Mouse (Mus musculus): ENCODE data around the gene Abca6.
A peak's percentile ranks its signal among the peaks of the same experiment; 100 is the strongest.

Abca6 gene

DNA sequence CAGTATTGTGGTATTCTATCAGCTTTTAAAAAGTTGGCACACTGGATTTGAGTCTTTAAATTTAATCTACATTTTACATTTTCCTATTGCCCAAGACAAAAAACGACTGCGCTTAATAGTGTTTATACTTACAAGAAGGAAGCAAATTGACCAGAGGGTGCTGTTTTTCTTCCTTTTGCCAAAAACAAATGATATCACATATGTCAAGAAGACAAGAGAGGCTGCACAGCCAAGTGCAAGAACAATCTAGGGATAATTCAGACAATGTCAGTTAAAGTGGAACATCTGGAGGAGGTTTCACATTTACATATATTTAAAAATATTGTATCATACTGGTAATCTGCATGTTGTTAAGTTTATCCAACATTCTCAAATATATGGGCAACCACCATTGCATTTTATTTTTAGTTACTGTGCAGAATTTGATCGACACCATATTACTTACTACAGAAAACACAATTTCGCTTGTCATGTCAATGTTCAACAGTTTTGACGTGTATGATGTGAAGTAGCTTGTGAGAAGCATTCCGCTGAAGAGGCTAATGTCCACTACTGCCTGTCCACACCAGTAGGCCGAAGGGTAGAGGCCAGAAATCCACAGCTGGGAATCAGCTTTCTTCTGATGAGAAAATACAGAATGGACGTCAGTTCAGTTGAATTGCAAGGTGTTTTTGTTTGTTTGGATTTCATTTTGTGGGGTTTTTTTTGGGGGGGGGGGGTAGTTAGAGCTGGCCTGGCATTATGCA, 54.8 kb downstream of the Abca6 start:
- no peak for DNase-seq

DNA sequence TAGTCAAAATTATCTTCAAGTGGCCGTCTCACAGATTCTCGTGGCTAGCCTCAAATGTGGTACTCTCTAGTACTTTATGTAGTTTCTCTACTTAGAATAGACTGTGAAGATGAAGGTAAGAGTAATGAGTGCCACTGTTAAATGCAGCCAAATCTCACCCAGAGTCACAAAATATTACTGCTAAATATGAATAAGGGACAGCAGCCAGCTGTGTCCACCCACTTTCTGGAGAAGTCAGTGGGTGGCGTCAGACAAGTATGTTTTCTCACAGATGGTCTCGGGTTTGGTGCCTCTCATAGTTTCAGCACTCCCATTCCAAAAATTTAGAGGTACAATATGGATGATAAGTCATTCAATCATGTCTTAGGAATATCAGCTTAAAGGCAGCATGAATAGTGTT, 56.3 kb downstream of the Abca6 start:
- DNase-seq = no peak

GRCm38 (mm10) chr11:110171212-110171611, 80.4 kb downstream of the Abca6 start:
- DNase-seq = no peak

DNA sequence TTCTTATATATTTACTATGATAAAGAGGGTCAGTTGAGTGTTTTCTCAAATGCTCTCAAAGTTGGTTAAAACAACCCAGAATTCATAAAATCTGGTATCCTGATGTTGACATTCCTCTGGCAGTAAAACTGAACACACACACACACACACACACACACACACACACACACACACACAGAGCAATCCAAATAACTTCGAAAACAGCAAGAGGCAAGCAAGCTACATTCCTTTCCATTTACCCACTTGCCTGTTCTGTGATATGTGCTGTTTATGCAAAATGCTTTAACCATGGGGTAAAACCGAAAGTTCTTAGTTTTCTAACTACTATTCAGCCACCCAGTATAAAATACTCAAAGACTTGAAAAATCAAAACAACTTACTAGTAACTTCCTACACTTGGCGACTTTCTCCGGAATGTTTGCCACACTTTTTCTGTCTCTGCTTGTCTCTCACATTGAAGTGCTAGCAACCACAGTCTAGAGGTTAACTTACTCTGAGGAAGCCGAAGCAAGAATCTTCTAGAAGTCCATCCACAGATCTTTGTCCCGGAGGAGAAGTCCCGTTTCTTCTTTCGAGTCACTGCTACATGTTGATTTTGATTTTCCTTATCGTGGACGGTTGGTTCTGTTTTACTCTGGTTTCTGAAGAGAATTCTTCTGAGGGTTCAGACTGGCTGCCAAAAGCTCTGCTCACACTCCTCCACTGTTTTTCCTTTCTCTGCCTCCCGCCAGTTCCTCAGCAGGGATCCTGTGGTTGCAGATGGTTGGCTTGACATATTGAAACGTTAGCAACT, 83.9 kb downstream of the Abca6 start, which contains the start of gene Abca9:
Abca9 (minus strand) TSS at position 738 of the 793 bp plus-strand sequence.
- peak; percentile 35 to 43 for DNase-seq

DNA sequence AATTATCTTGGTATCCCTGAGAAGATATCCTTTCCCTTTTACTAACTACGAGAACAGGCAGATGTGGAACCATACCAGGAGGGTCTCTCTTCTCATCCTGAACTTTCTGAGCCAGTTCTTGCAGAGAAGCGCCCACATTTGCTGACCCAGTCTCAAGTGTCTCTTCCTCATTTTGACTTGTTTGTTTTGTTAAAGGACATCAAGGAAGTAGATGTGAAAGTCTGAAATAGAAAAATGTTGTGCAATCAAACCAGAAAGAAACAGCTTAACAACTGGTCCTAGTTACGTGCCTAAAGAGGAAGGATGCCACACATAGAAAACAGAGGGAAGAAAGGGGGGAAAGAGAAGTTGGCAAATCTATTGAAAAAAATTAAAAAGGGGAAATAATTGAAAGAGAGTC, 85.8 kb downstream of the Abca6 start:
- DNase-seq = no peak

DNA sequence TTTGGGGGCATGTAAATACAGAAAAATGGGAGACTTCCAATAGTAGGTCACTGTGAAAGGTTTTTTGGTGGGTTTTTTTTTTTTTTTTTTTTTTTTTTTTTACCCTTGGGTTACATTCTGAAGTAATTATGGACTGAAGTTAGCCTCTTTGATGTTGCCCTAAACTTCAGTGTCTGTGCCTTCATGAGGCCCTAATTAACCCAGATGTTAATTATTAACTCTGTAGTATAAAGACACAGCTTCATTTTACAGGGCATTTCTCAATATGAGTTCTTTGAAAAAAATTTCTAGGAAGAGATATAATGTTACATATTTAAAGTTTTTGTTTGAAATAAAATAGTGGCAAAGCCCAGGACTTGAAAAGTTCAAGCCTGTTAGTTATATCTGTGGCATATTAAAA, 86.2 kb downstream of the Abca6 start:
- DNase-seq = no peak

DNA sequence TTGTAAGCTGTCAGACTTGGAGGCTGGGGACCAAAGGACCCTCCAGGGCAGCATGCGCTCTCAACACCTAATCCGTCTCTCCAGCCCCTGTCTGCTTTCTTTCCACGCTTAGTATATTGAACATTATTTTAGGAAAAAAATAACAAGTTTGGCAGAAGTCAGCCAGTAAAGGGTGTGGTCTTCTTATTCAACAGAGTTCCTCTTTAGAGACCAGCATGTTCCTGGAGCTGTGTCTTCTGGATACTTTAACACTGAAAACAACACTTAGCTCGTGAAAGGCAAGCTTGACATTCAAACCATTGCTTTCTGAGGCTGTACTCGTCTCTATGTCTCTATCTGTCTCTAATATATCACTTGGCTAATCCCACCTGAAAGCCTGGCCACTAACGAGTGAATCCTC, 94.5 kb downstream of the Abca6 start:
- no peak for DNase-seq

- no peak for DNase-seq
Measured at GRCm38 (mm10) chr11:110155985-110156384, 95.6 kb downstream of the Abca6 start.

DNA sequence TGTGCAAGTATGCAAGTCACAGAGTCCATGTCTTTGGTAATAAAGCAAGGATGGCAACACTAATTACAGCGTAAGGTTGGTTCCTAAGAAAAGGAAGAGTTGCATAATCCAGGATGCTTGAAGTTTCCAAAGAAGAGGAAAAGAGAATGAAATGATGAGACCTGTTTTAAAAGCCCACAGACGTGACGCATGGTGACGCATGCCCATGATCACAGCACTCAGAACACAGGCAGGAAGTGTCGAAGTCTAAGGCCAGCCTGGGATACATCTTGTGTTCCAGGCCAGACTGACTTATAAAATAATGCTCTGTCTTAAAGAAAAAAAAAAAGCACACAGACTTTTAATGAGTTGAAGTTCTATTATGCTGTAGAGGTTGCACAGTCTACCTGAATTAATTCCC, 103.9 kb downstream of the Abca6 start:
- DNase-seq = no peak

DNA sequence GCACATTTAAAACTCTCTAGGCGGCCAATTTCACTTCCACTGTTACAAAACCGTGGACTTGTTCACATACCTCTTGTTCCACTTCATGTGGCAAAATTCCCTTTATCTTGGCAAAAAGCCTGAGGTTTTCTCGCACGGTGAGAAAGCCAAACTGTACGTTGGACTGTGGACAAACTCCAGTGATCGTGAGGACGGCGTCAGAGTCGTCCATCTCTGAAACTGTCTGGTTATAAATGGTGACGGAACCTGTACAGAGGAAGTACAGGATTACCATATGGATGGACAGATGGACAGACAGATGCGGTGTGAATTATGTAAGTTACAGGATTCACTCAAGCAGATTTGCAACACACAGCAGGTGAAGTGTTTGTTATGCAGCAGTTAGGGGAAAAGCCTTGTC, 106.2 kb downstream of the Abca6 start:
- no peak for DNase-seq

GRCm38 (mm10) chr11:110130760-110131159, 120.8 kb downstream of the Abca6 start:
- DNase-seq = no peak

All from kidney, postnatal 4 days (tissue).